Mouse (Mus musculus) urinary bladder, postnatal 25 days (tissue): ENCODE results near the gene Slc9a3.

Experiments
- DNase-seq: peaks from one replicate; pipeline ENCODE4 v3.0.0; 2022; ENCODE audit warnings: low spot score

Gene Slc9a3

DNA sequence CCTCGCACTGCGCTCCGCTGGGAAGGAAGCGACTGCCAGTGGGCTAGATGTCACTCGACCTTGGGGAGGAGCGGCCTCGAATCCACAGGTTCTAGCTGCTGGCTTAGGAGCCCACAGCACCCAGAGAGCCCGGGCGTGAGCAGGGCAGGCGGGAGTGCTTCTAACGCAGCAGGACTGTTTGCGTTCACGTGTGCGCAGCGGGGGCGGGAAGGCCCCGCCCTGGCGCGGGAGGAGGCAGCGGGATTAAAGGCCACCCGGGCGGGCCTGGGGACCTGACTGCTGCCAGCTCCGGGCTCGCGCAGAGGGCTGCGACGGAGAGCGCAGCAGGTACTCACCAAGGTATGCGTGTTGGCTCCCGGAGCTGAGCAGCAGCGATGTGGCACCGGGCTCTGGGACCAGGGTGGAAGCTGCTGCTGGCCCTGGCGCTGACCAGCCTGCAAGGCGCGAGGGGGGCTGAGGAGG is at the start of gene Slc9a3:
Gene Slc9a3 (plus strand): TSS at position 317 of the 462 bp plus-strand sequence.
- DNase-seq = peak; percentile 6

DNA sequence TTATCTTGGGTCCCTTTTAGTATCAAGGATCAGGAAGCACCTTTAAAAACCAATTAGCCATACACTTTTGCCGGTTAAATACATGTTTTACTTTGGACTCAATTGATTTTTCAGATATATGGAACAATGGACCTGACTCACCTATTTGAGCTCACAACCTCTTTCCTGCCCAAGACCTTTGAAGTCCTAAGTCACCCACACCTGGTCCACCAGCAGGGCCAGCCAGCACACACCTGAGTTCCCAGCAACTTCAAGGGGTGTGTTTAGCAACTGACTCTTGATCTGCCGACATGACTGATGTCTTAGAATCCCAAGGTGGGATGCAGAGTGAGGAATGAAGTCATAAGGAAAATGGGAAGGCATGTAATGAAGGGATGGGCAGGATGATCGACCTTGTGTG is 49.5 kb upstream of the Slc9a3 start:
- DNase-seq = no peak

DNA sequence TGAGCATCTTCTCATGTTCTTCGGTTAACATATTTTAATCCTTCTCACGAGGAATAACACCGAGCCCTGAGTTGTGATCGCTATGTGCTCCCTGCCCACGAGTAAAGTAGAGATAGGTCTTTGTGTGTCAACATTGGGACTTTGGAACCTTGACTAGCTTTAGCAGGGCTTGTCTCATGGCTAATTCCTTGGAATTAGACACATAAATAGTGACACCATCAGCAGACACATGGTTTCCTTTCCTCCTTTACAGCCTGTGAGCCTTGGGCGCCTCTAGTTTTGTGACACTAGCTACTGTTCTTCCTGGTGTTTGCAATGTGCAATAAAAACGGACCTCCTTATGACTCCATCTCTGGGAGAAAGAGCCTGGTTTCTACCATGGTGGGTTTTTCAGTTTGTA is 47.9 kb upstream of the Slc9a3 start:
- DNase-seq = no peak

DNA sequence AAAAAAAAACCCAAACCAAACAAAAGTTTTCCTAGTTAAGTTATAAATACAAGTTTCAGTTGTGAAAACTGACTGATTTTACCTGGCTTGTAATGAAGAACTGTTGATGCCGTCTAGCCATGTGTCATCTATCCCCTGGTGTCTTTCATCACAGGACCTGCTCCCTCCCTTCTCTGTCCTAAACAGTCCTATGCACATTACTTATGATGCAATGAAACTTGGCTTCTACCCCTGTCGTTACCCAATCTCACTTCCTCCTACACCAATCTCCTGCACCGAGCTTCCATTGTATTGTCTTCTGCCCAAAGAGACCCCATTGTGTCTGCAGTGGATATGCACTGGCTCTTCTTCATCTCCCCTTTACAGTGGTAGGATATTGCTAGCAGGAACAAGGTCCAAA is 31.0 kb upstream of the Slc9a3 start:
- DNase-seq = no peak

DNA sequence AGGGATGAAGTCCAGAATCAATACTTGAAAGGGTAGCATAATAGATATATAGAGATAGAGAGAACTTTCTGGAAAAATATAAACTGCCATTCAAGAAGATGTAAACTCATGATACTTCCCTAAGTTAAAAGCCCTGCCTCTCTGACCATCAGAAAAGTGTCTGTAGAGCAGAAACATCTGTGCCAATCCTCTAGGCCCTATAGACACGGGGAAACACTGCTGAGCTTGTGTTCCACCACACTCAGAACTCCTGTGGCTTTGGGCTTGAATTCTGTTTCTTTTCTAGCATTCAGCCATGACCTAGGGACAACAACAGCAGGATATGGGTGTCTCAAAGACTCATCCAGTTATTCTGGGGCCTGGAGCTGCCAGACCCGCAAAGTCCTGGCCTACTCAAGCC is 25.3 kb upstream of the Slc9a3 start:
- no peak for DNase-seq

DNA sequence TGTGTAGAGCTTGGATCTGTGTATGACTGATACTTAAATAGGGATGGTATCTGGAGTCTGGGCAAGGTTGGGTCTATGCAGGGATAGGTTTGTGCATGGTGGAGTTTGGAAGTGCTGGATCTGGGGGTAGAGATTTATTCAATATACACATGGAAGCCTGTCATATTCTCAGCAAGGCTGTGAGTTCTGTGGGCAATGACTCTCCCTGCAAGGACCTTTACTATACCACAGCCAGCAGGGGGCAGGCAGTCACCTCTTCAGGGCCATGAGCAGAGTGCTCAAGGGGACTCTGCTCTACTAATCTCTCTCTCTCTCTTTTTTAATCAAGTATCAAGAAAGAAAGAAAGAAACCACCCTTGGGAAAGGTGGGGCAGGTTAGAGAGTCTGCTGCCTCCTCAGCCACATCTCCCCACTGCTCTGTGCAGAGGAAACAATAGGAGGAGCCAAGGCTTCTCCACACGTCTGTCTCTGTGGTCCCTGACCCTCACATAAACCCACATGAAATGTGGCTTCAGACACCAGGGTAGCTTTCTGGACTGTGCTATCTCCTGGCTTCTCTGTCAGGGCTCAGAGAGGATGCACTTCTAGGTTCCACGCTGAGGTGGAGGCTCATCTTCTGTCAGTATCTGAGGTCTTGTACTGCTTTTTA is 24.4 kb upstream of the Slc9a3 start:
- peak; percentile 67 for DNase-seq

DNA sequence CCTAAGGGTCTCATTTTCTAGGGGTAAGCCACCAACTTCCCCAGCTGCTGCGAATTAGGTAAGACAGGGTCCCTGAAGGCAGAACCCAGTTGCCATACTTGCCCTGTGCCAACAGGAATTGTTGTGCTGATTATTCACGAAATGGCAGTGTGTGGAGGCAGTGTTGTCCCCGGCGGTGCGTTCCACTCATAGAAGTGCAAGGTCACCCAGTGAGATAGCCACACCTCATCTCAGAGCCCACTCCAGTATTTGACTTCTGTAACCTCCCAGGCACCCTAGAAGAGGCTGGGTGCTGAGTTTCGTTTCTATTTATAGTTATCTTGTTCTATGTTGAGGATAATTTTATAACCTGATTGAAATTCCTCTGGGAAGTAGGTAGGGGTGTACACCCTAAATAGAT is 22.3 kb upstream of the Slc9a3 start:
- no peak for DNase-seq

DNA sequence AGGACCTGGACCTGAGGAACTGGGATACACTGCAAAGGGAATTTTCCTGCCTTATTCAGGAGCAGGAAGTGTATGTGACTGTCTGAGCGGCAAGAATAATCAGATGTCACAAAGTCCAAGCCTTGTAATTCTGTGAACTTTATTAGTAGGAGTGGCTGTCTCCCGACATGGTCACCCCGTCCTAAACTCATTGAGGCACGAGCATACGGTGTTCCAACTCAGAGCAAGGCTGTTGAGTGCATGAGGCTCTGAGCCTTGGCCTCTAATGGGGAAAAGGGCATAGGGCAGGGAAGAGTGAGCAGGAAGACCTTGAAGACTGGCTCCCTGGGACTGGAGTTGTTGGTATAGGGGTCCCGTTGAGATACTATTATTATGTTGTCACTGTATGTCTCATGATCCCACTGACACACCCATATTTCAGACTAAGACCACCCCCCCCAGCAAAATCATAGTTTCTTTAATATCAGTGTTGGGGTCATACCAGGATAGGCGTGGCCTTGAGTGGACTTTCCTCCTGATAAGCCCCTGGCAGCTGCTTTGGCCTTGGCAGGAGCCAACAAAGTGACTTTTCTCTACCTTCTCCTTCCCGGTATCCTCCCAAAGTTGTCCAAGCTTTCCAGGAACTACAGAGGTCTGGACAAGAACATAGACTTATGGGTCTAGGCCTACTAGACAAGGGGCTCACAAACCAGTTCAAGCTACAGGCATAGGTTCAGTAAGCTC is 19.0 kb upstream of the Slc9a3 start:
- no peak for DNase-seq

DNA sequence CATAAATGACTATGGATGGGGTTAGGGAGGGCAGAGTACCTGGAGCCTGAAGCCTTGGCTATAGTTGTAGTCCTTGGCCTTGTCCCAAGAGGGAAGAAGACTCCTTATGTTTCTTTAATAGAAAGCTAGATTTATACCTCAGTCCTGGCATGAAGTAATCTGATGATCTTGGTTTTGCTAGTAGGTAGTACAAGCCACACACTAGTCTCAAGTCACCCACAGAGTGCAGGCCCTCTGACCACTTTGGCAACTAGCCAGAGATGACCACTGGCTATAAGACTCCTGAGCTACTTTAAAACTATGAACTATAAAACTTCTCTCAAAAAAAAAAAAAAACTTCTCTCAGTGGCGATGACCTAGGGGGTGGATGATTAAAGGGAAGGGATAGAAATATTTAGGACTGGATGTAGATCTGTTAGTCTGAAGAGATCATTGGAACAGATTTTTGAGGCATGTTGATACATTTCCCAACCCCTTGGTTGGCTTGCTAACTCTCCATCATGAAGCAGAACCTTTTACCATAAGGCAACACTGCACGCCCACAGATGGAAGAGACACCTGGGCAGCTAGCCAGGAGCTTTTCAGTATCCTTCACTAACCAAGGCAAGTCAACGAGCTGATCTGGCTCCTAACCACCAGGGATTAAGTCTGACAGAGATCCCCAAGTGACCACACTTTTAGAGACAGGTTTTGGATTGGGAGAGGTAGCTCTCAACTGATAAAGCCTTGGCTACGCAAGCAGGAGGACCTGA is 18.2 kb upstream of the Slc9a3 start:
- DNase-seq = no peak

DNA sequence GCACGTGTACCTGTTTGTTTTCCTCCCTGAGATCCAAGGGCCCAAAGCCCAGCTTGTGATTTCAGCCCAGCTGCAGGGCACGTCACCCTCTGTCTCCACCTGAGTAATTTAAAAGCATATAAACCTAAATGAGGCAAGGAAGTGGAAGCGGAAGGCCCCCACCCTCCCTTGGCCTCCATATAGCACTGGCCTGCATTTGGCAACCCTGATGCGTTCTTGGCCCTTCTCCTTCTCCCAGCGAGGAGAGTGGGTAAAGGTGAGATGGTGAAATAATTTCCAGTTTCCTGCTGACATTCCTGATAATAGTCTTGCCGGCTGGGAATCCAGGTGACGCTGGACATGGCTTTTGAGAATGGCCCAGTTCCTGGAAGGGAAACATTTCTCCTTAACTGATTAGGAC is 16.8 kb upstream of the Slc9a3 start:
- no peak for DNase-seq

DNA sequence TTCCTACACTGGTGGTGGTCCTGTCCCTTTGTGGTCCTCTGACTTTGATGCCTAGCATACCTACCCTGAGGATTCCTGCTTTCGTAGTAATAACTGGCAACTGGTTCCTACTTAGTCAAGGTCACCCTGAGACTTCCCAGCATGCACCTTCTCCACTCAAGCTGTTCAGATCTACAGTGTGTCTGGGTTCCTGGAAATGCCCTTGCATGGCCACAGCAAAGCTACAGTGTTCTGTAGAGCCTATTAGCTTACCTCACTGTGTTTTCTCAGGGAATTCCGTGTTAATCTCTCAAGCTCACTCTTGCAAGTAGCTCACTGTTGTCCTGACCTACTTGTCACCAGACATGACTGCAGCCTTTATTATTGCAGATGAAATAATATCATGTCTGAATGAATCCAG is 13.8 kb upstream of the Slc9a3 start:
- no peak for DNase-seq

DNA sequence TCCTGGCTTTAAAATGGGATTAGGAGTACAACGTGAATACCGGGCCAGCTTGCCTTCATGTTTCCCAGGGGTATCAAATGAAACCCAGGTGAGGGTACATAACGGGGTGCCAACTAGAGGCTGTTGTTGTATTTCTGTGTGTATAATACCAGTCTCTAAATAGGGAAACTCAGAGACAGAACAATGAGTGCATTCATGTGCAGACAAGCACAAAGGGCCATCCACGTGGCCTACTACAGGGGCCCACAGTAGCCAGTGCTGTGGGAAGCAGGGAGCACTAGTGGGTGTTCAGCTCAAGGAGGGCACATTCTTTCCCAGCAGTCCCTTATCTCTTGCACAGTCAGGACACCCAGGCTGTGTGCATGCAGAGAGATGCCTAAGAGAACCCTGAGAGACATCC is 8.7 kb upstream of the Slc9a3 start:
- DNase-seq = no peak

DNA sequence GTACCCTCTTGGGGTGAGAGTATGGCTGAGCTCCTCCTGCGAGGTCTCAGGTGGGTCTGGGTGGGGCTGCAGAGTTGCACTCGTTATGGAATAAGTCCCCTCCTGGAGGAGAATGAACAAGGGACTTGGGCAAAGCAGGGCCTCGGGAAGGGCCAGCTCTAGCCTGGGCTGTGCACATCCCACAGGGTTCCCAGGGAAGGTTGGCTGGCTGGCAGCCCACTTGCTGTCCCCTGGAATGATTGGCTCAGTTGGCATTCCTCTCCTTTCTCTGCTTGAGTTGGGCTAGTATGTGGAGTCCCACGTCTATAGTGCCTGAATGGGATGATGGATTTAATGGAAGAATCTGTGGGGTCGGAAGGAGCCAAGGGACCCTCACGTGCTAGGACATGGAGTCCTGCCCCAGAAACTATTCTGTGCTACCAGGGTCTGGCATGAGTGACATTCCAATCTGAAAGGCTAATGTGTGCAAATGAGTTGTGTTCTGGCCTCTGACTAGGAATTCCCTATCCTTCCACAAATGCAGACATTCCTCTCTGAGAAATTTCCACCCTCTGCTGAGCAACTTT is 7.5 kb upstream of the Slc9a3 start:
- no peak for DNase-seq

DNA sequence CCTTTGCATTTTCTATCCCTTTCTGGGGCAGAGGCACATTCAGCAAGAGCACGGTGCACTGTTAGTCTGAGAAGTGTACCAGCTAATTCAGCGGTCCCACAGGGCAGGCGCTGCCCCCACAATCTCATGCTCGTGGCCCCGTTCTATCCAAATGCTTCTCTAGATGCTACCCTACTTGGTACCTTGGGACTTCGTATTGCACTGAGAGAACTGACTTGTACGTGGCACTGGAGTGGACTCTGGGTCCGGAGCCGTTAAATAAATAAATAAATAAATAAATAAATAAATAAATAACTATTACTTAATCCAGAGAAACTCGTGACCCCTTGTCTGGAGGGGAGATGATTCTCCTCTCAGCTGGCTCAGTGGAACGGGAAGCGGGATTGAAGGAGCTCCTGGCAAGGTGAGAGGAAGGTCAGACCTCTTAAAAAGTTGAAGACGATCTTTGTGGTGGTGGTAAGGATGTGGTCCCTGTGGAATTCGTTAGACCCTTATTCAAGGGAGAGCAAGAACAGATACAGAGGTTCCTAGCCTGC is 606 bp downstream of the Slc9a3 start:
- no peak for DNase-seq

DNA sequence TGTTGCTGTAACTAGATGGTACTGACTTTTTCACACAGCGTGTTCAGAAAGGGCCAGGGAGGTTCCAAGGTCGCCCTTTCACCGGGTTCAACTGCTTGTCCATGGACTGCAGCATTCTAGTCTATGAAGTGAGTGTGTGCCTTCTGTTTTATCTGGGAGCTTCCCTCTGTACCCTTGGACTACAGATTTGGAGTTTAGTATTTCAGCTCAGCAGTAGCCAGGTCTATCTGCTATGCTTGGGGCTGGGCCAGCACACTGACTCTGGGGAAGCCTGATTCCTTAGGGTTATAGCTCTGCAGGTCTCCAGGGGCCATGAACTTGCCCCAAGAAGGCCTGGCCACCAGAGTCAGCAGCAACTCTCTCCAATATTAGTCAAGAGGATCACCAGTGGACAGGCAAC is 1.4 kb downstream of the Slc9a3 start:
- no peak for DNase-seq

DNA sequence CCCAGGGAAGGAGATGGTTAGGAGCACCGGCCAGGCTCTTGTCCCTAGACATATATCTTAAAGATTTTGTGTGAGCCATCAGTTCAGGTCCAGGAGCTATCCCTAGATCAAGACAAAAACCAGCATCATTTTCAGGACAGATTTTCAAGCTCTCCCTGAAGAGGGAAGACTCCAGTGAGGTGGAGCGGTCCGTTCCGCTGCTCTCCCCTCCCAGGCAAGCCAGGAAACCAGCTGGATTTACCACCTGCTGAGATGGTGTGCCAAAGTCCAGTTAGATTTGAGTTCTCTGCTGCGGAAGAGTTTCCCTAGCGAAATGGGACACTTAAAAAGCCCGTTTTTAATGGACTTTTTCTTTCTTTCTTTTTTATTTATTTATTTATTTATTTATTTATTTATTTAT is 6.3 kb downstream of the Slc9a3 start:
- DNase-seq = no peak

DNA sequence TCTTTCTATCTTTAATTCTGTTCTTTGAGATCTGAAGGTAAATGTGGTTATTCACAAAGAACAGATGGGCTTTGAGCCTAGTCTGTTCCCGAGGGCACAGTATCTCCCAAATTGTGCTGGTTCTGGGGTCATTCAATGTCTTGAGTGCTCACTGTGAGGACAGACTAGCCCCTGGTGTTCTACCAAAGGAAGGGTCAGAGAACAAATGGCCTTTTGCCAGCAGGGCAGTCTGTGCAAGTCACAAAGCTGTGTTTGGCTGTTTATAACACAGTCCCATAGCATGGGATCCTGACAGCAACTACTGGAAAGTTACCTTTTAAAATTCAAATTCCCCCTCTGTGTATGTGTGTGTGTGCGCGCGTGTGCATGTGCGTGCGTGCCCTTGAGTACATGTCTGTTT is 8.7 kb downstream of the Slc9a3 start:
- no peak for DNase-seq

DNA sequence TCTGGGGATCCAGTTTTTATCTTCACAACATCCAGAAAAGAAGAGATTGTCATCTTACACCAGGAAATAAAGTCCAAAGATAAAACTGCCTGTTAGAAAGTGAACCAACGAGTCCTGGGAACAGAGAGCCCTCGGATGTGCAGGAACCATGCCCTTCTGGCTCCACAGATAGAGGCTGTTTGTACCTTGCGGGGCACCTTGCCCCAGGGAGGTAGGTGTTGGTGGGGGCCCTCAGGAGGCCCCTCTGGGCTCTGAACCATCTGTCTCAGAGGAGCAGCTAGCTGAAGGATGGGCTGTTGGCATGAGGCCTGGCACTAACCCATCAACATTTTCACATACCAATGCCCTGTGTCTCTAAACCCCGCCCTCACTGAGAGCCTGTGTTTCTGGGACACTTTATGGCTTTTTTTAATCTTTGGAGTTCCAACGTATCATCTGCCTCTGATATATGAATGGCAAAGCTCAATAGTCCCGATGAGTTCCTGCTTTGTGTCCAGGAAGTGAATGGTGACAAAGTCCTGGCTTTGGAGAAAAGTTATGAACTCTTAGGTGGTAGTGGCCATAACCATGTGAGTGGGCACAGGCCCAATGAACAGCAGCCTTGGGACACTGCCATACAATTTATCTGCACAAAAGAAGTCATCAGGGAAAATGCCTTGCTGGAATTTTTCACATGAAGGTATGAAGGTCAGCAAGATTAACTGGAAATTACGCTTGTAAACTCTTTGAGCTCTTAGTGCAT is 17.8 kb downstream of the Slc9a3 start:
- no peak for DNase-seq

DNA sequence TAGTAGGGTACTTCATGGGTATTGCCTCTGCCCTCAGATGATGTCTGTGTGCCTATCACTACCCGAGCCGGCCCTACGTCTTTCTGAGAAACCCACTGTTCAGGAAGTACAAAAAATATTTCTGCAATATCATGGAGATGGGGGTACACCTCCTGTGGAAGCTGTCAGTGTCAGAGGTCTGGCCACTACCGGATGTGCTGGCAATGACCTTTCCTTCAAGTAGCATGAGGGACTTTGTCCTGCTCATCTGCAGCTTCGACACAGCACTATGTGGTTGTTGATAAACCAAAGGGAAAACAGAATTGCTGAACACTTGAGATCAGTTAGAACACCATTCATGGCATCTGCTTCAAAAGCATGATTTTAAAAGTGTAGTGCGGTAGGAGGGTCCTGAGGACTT is 19.5 kb downstream of the Slc9a3 start:
- no peak for DNase-seq

DNA sequence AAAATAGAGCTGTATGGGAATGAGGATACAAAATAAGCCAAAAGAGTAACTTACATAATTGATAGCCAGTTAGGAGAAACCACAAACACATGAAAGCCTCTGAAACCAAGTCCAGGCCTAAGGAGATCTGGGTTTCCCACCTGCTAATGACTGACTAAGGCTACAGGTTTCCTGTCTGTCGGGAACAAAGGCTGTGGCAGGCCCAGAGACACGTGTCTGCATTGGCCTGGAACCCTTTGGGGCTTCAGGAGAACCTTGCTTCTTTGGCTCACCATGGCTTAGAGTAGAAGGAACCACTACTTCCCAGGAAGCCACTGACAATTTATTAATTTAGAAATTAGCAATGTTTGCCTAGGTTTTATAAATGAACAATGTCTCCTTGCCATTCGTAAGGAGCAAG is 22.0 kb downstream of the Slc9a3 start:
- DNase-seq = no peak

DNA sequence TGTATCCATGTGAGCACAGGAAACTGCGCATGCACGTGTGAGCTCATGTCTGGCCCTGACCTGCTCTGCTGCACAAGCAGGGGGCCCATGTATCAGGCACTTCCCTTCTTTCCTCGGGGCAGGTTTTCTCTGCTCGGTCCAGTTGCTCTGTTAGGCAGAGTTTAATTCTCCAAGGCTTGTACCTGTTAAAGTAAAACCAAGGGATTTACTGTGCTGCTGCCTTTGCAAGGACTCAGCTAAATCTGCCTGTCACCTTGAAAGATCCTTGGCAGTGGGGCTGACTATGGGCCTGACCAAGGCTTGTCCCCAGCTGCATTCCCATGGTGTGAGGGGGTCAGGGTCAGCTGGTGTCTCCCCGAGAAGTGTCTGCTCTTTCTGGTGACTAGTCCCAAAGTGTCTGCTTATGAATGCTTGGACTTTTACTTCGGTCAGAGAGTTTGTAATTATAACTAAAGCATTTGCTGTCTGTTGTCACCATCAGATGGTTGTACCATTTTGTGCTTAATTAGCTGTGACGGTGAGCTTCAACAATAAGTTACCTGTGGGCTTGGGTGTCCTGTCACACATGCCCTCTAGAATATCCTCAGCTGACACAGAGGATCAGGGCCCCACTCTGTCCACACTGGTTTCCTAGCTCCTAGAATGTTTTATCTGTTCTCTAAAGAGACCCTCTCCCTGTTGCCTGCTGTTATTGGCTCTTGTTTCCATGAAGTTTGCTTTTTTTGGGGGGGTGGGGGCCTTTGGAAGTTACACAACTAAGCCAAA is 23.0 kb downstream of the Slc9a3 start:
- DNase-seq = no peak
